Mouse (Mus musculus): ENCODE results near the gene Wwox. TPM values are rescaled to one million over a fixed set of nuclear protein-coding genes. Genes with fewer than 3 reads are reported as not detected.
A peak's percentile ranks its signal among the peaks of the same experiment; 100 is the strongest.

Wwox gene
- polyA plus RNA-seq, 1 experiment from 2014 or later = 16.0 TPM

GRCm38 (mm10) chr8:115008624-115009620, 569.5 kb downstream of the Wwox start:
- H3K4me2 ChIP-seq = no peak overlapping the region
- H3K9ac ChIP-seq = no peak overlapping the region
- 84% methylated on average over 9 of the region's 9 CpGs for WGBS
- no peak overlapping the region for H3K27ac ChIP-seq
- no peaks in the 10 kb centered on the region for H3K9me3 ChIP-seq (replicated peaks)
- no peaks in the 10 kb centered on the region for H3K36me3 ChIP-seq
- H3K4me3 ChIP-seq (replicated peaks) = no peak overlapping the region
- ATAC-seq (replicated peaks; ENCODE audit: low FRiP score) = no peak
- H3K4me1 ChIP-seq = peaks cover 23% of the 10 kb centered on the region
- H3K27me3 ChIP-seq = 0 out of 2 replicates have a peak, but pooled peaks cover 3% of the 10 kb centered on the region

GRCm38 (mm10) chr8:115009897-115010768, 570.7 kb downstream of the Wwox start:
- H3K9ac ChIP-seq = no peak overlapping the region
- H3K4me2 ChIP-seq = no peak overlapping the region
- 36% methylated on average over 9 of the region's 9 CpGs for WGBS
- no peaks in the 10 kb centered on the region for H3K36me3 ChIP-seq
- 0 out of 2 replicates have a peak, but pooled peaks cover 3% of the 10 kb centered on the region for H3K27me3 ChIP-seq
- ATAC-seq (replicated peaks; ENCODE audit: low FRiP score) = no peak
- H3K4me1 ChIP-seq = peaks cover 23% of the 10 kb centered on the region
- no peaks in the 10 kb centered on the region for H3K9me3 ChIP-seq (replicated peaks)
- H3K4me3 ChIP-seq (replicated peaks) = no peak overlapping the region
- 0 out of 2 replicates have a peak overlapping the region, but pooled peaks have one; percentile 61 for H3K27ac ChIP-seq

GRCm38 (mm10) chr8:115010769-115011073, 571.3 kb downstream of the Wwox start:
- Histone ChIP-seq H3K4me3 (replicated peaks) (no peak overlapping the region), H3K9me3 (replicated peaks) (no peaks in the 10 kb centered on the region), H3K9ac (no peak overlapping the region), H3K4me2 (no peak overlapping the region), H3K27ac (no peak overlapping the region), H3K36me3 (no peaks in the 10 kb centered on the region), H3K4me1 (peaks cover 24% of the 10 kb centered on the region), H3K27me3 (0 out of 2 replicates have a peak, but pooled peaks cover 3% of the 10 kb centered on the region)
- no peak for ATAC-seq (replicated peaks; ENCODE audit: low FRiP score)
- WGBS = 38% methylated on average over 9 of the region's 9 CpGs

- Histone ChIP-seq H3K27me3 (no peaks in the 10 kb centered on the region), H3K36me3 (no peaks in the 10 kb centered on the region), H3K27ac (no peak overlapping the region), H3K9ac (no peak overlapping the region), H3K4me3 (replicated peaks) (no peak overlapping the region), H3K4me1 (peaks cover 16% of the 10 kb centered on the region), H3K4me2 (no peak overlapping the region), H3K9me3 (replicated peaks) (no peaks in the 10 kb centered on the region)
- WGBS = 45% methylated on average over 15 of the region's 15 CpGs
- no peak for ATAC-seq (replicated peaks; ENCODE audit: low FRiP score)
Observed at GRCm38 (mm10) chr8:115019661-115020060, 580.2 kb downstream of the Wwox start.

GRCm38 (mm10) chr8:115021731-115022130, 582.3 kb downstream of the Wwox start:
- Histone ChIP-seq H3K9me3 (replicated peaks) (no peaks in the 10 kb centered on the region), H3K4me1 (peaks cover 17% of the 10 kb centered on the region), H3K4me2 (no peak overlapping the region), H3K36me3 (no peaks in the 10 kb centered on the region), H3K27me3 (no peaks in the 10 kb centered on the region), H3K27ac (no peak overlapping the region), H3K9ac (no peak overlapping the region), H3K4me3 (replicated peaks) (no peak overlapping the region)
- no peak for ATAC-seq (replicated peaks; ENCODE audit: low FRiP score)
- 64% methylated on average over 8 of the region's 8 CpGs for WGBS

GRCm38 (mm10) chr8:115024062-115024461, 584.6 kb downstream of the Wwox start:
- no peak overlapping the region for H3K9ac ChIP-seq
- no peaks in the 10 kb centered on the region for H3K27me3 ChIP-seq
- no peak overlapping the region for H3K27ac ChIP-seq
- H3K4me2 ChIP-seq = no peak overlapping the region
- no peaks in the 10 kb centered on the region for H3K9me3 ChIP-seq (replicated peaks)
- H3K4me1 ChIP-seq = peaks cover 10% of the 10 kb centered on the region; the same call in 1 of the 2 replicates
- no peak for ATAC-seq (replicated peaks; ENCODE audit: low FRiP score)
- H3K4me3 ChIP-seq (replicated peaks) = no peak overlapping the region
- H3K36me3 ChIP-seq = no peaks in the 10 kb centered on the region
- WGBS = 89% methylated on average over 4 of the region's 4 CpGs

- 74% methylated on average over 10 of the region's 10 CpGs for WGBS
- no peak overlapping the region for H3K27ac ChIP-seq
- ATAC-seq (replicated peaks; ENCODE audit: low FRiP score) = no peak
Observed at GRCm38 (mm10) chr8:115025390-115026098, 586.1 kb downstream of the Wwox start.

GRCm38 (mm10) chr8:115026201-115026600, 586.7 kb downstream of the Wwox start:
- 74% methylated on average over 7 of the region's 7 CpGs for WGBS
- ATAC-seq (replicated peaks; ENCODE audit: low FRiP score) = no peak
- Histone ChIP-seq H3K36me3 (no peaks in the 10 kb centered on the region), H3K4me1 (0 out of 2 replicates have a peak, but pooled peaks cover 3% of the 10 kb centered on the region), H3K27me3 (no peaks in the 10 kb centered on the region), H3K4me3 (replicated peaks) (no peak overlapping the region), H3K4me2 (no peak overlapping the region), H3K9ac (no peak overlapping the region), H3K27ac (no peak overlapping the region), H3K9me3 (replicated peaks) (no peaks in the 10 kb centered on the region)

More at GRCm38 (mm10) chr8:115025390-115026098, 586.1 kb downstream of the Wwox start:
- Histone ChIP-seq H3K27me3 (no peaks in the 10 kb centered on the region), H3K4me3 (replicated peaks) (no peak overlapping the region), H3K36me3 (no peaks in the 10 kb centered on the region), H3K4me2 (no peak overlapping the region), H3K9ac (no peak overlapping the region), H3K9me3 (replicated peaks) (no peaks in the 10 kb centered on the region), H3K4me1 (0 out of 2 replicates have a peak, but pooled peaks cover 3% of the 10 kb centered on the region)

GRCm38 (mm10) chr8:115033194-115033593, 593.7 kb downstream of the Wwox start:
- ATAC-seq (replicated peaks; ENCODE audit: low FRiP score) = no peak
- 67% methylated on average over 1 of the region's 1 CpGs for WGBS

GRCm38 (mm10) chr8:115036016-115036415, 596.6 kb downstream of the Wwox start:
- Histone ChIP-seq H3K4me3 (replicated peaks) (no peak overlapping the region), H3K4me2 (no peak overlapping the region), H3K27ac (no peak overlapping the region), H3K36me3 (no peaks in the 10 kb centered on the region), H3K9me3 (replicated peaks) (no peaks in the 10 kb centered on the region), H3K9ac (no peak overlapping the region), H3K4me1 (0 out of 2 replicates have a peak, but pooled peaks cover 5% of the 10 kb centered on the region), H3K27me3 (peaks cover 11% of the 10 kb centered on the region; the same call in 1 of the 2 replicates)
- no peak for ATAC-seq (replicated peaks; ENCODE audit: low FRiP score)
- 86% methylated on average over 9 of the region's 9 CpGs for WGBS

More at GRCm38 (mm10) chr8:115033194-115033593, 593.7 kb downstream of the Wwox start:
- H3K4me1 ChIP-seq = 0 out of 2 replicates have a peak, but pooled peaks cover 2% of the 10 kb centered on the region
- H3K27ac ChIP-seq = no peak overlapping the region
- H3K9ac ChIP-seq = no peak overlapping the region
- H3K4me2 ChIP-seq = no peak overlapping the region
- peaks cover 4% of the 10 kb centered on the region; the same call in 1 of the 2 replicates for H3K27me3 ChIP-seq
- no peak overlapping the region for H3K4me3 ChIP-seq (replicated peaks)
- H3K36me3 ChIP-seq = no peaks in the 10 kb centered on the region
- H3K9me3 ChIP-seq (replicated peaks) = no peaks in the 10 kb centered on the region

GRCm38 (mm10) chr8:115038426-115038825, 599.0 kb downstream of the Wwox start:
- no peak for ATAC-seq (replicated peaks; ENCODE audit: low FRiP score)
- H3K27ac ChIP-seq = no peak overlapping the region
- H3K9me3 ChIP-seq (replicated peaks) = no peaks in the 10 kb centered on the region
- peaks cover 15% of the 10 kb centered on the region; the same call in 1 of the 2 replicates for H3K27me3 ChIP-seq
- H3K4me1 ChIP-seq = peaks cover 12% of the 10 kb centered on the region
- 35% methylated on average over 4 of the region's 4 CpGs for WGBS
- H3K4me2 ChIP-seq = no peak overlapping the region
- no peak overlapping the region for H3K9ac ChIP-seq
- H3K4me3 ChIP-seq (replicated peaks) = no peak overlapping the region
- no peaks in the 10 kb centered on the region for H3K36me3 ChIP-seq
